Mouse (Mus musculus) small intestine, adult 2 months (tissue): ENCODE measurements around the gene Tia1.

Experiments
- CTCF ChIP-seq: fragments of 200-500 bp; IDR thresholded peaks from 2 replicates; pipeline ENCODE4 v1.5.1; 2012; ENCODE audit warnings: low read depth, mild to moderate bottlenecking, control low read depth, inconsistent platforms, low read length, moderate library complexity, mixed read lengths; ENCODE audit not compliant: insufficient replicate concordance, insufficient read length; ENCODE audit errors: extremely low read depth
- POLR2A ChIP-seq: fragments of 200-500 bp; IDR thresholded peaks from 2 replicates; pipeline ENCODE4 v1.6.1; 2012; ENCODE audit warnings: low read depth, mild to moderate bottlenecking, control low read depth, inconsistent platforms, low read length, moderate library complexity

DNA sequence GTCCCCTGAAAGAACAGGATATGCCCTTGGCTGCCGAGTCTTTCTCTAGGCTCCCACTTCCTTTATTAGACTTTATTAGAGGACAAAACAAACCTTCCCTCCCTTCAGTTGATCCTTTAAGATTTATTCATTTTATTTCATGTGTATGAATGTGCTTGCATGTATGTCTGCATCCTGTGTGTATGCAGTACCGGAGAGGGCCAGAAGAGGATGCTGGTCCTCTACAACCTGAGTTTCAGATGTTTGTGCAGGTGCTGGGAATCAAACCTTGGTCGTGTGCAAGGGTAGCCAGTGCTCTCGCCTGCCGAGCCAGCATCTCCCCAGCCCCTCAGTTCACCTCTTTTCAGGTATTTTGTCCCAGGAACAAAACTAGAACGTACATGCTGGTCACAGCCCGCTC, 42.6 kb upstream of the Tia1 start:
- TF ChIP-seq CTCF: no peak
- no peak for TF ChIP-seq POLR2A
